Mouse (Mus musculus): ENCODE data around the gene Olfr1388. TPM values are rescaled to one million over a fixed set of nuclear protein-coding genes. Genes with fewer than 3 reads are reported as not detected.
"Not testable (repeated sequence)": the region's sequence is repeated elsewhere in the genome, so short reads cannot be mapped to it uniquely, and the experiment has no call there.

The Olfr1388 gene
- polyA plus RNA-seq (2015; fragmentation: Nextera tagmentation; extraction: Ambion mirVana): 0.05 and 0.13 TPM in 2 replicates

DNA sequence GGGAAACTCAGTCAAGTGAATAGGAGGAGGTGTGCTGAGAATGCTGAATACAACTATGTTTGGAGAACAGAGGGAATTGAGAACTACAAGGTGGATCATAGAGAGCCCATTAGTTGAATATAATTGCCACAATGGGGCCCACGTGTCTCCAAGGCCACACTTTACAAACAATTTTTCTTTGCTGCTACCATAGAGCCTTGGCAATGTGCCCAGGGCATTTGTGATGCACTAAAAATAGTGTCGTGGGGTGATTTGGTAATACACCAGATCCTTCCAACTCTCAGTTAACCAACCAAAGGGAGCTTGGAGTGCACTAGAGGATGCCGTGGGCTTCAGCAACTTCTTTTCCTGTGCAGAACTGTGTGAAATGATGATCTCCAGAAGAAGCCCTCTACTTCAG, at the start of gene Olfr1388:
Gene Olfr1388, plus strand, starts transcription at position 214 of the 400 bp plus-strand sequence.
- Histone ChIP-seq H3K4me2 (replicated peaks) (no peak within 1 kb of the TSS), H3K9me3 (no peaks in the 10 kb centered on the region), H3K4me1 (no peaks in the 10 kb centered on the region), H3K27me3 (no peaks in the 10 kb centered on the region), H3K4me3 (no peak within 1 kb of the TSS), H3K36me3 (no peaks in the 10 kb centered on the region), H3K9ac (replicated peaks) (no peak within 1 kb of the TSS), H3K27ac (replicated peaks) (no peak within 1 kb of the TSS)
- no peak for ATAC-seq (replicated peaks)
- 49% methylated on average over 3 of the region's 3 CpGs for WGBS

DNA sequence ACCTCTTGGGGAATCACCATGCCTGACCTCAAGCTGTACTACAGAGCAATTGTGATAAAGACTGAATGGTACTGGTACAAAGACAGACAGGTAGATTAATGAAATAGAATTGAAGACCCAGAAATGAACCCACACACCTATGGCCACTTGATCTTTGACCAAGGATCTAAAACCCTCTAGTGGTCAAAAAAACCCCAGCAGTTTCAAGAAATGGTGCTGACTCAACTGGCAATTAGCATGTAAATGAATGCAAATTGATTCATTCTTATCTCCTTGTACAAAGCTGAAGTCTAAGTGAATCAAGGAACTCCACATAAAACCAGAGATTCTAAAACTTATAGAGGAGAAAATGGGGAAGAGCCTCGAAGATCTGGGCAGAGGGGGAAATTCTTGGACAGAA, 43.7 kb upstream of the Olfr1388 start:
- H3K9me3 ChIP-seq; H3K36me3 ChIP-seq; H3K4me1 ChIP-seq; H3K9ac ChIP-seq (replicated peaks); H3K4me2 ChIP-seq (replicated peaks); H3K27ac ChIP-seq (replicated peaks); H3K27me3 ChIP-seq; H3K4me3 ChIP-seq; ATAC-seq (replicated peaks): not testable (repeated sequence)
- 67% methylated on average over 1 of the region's 1 CpGs for WGBS

DNA sequence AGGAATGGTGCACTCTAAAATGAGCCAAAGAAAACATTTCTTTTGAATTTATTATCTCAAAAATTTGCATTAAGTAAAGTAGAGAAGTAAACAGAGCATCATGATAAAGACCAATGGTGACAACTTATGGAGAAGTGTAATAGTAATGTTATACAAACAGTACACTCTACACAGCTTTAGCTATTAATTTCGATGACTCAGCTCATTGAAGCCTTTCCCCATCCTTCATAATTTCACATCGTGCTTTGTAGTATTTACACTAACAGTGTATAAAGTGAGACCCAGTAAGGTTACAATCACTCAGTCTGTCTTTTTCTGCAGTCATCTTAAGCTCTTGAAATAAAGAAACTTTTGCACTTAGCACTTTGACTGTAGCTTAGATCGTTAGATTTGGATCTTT, 29.6 kb upstream of the Olfr1388 start:
- ATAC-seq (replicated peaks): no peak
- Histone ChIP-seq H3K4me2 (replicated peaks) (no peak overlapping the region), H3K27me3 (no peaks in the 10 kb centered on the region), H3K4me3 (no peak overlapping the region), H3K9ac (replicated peaks) (no peak overlapping the region), H3K4me1 (no peaks in the 10 kb centered on the region), H3K9me3 (no peaks in the 10 kb centered on the region), H3K27ac (replicated peaks) (no peak overlapping the region), H3K36me3 (no peaks in the 10 kb centered on the region)
- 74% methylated on average over 3 of the region's 3 CpGs for WGBS

DNA sequence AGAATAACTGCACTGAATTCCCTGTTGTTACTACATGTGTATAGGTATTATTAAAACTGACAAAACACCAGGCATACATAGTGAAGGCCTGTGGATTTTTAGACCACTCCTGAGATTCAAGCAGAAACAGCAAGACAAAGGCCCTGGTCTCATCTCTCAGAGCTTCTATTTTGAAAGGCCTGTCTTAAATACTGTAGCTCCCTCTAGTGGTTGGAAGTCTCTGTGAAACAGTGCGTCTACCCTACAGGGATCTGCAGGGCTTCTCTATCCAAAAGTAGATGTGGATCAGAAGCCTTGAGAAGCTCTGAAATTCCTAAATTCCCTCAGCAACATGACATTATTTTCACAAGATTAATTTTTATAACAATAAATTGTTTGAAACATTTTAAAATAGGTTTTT, 25.9 kb upstream of the Olfr1388 start:
- no peak overlapping the region for H3K27ac ChIP-seq (replicated peaks)
- H3K9me3 ChIP-seq: no peaks in the 10 kb centered on the region
- no peak overlapping the region for H3K4me3 ChIP-seq
- no peak for ATAC-seq (replicated peaks)
- no peak overlapping the region for H3K4me2 ChIP-seq (replicated peaks)
- no peak overlapping the region for H3K9ac ChIP-seq (replicated peaks)
- WGBS: 34% methylated on average over 1 of the region's 1 CpGs
- no peaks in the 10 kb centered on the region for H3K27me3 ChIP-seq
- H3K36me3 ChIP-seq: no peaks in the 10 kb centered on the region
- H3K4me1 ChIP-seq: no peaks in the 10 kb centered on the region

DNA sequence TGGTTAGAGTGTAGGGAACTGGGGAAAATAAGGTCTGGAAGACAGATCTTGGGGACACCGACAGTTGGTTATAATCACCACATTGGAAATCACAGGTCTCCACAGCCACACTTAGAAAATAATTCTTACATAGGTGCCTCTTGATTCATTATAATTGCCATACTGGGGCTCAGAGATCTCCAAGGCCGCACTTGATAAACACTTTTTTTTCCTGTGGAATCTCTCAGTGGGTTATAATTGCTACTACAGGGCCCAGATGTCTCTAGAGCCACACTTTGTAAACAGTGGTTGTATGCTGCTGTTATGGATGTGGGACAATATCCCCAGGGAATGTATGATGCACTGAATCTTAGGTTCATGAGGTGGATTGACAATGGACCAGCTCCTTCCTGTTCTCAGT, 13.7 kb upstream of the Olfr1388 start, which contains the start of gene Olfr1389:
Gene Olfr1389, plus strand, starts transcription at position 301 of the 400 bp plus-strand sequence.
- no peaks in the 10 kb centered on the region for H3K27me3 ChIP-seq
- H3K9ac ChIP-seq (replicated peaks): no peak within 1 kb of the TSS
- no peak for ATAC-seq (replicated peaks)
- H3K27ac ChIP-seq (replicated peaks): no peak within 1 kb of the TSS
- H3K4me1 ChIP-seq: no peaks in the 10 kb centered on the region
- H3K9me3 ChIP-seq: no peaks in the 10 kb centered on the region
- no peak within 1 kb of the TSS for H3K4me3 ChIP-seq
- no peak within 1 kb of the TSS for H3K4me2 ChIP-seq (replicated peaks)
- WGBS: 89% methylated on average over 2 of the region's 2 CpGs
- H3K36me3 ChIP-seq: no peaks in the 10 kb centered on the region

DNA sequence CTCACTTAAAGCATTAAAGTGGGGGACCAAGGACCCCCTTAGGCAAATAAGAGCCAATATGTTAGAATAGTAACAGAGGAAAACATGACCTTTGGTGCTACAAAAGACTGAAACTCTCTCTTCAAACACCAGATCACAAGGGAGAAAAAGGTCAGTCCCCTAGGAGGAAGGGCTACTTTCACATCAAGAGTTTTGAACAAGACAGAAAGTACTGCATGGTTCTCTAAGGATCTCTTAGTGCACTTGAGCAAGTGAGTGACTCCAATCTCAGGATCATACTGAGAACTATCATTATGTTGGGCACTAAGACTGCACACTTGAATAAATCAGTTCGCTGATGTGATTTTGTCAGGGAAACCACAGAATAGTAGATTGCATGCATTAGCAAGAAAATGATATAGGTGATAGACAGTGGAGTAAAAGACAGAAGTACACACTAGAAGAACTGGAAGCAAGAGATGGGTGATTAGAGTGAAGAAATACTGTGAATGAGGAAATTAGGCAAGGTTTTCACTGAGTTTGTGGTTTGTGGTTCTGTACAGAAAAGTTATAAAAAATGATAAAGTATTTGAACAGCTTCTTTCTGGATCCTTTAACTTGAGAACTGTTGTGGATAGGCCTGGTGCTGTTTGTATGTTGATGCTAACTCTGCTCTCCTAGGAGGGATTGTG, 11.0 kb upstream of the Olfr1388 start:
- Histone ChIP-seq H3K27me3 (no peaks in the 10 kb centered on the region), H3K36me3 (no peaks in the 10 kb centered on the region), H3K4me1 (no peaks in the 10 kb centered on the region), H3K4me3 (no peak overlapping the region), H3K27ac (replicated peaks) (no peak overlapping the region), H3K9ac (replicated peaks) (no peak overlapping the region), H3K4me2 (replicated peaks) (no peak overlapping the region), H3K9me3 (no peaks in the 10 kb centered on the region)
- no peak for ATAC-seq (replicated peaks)
- WGBS: 79% methylated on average over 1 of the region's 1 CpGs

DNA sequence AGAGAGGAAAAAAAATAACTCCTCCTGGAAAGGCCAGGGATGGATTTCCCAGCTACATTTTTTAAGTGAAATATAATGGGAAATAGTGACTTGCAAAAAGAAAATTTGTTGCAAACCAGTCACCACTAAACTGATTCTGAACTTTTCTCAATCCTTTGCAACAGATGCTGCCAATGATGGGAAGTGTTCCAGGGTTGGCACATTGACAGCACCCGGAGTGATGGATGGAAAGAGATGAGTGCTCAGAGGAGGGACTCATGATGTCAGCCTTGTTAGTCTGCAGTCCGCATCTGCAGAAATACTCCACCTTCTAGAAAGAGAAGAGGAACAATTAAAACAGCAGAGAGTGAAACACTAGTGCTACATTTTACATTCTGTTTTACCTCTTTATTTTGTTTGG, 6.8 kb upstream of the Olfr1388 start:
- no peaks in the 10 kb centered on the region for H3K4me1 ChIP-seq
- H3K4me2 ChIP-seq (replicated peaks): no peak overlapping the region
- 77% methylated on average over 2 of the region's 2 CpGs for WGBS
- H3K4me3 ChIP-seq: no peak overlapping the region
- no peak overlapping the region for H3K27ac ChIP-seq (replicated peaks)
- no peak overlapping the region for H3K9ac ChIP-seq (replicated peaks)
- no peaks in the 10 kb centered on the region for H3K9me3 ChIP-seq
- no peaks in the 10 kb centered on the region for H3K36me3 ChIP-seq
- no peak for ATAC-seq (replicated peaks)
- no peaks in the 10 kb centered on the region for H3K27me3 ChIP-seq

DNA sequence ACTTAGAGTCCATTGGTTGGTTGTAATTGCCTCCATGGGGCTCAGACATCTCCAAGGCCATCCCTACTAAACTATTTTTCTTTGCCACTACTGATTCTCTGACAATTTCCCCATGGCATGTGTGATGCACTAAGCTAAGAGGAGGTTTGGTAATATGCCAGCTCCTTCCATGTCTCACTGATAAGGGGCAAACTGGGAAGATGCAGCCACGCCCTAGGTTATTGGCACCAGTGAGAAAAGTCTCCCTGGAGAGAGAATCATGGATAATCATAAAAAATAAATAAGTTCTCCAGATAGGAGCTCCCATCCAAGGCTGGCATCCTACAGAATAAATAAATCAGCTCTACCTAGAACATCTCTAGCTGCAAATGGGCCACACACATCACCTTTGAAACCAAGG, 18.6 kb downstream of the Olfr1388 start, which contains the start of gene Olfr1387:
Gene Olfr1387, plus strand, starts transcription at position 301 of the 400 bp plus-strand sequence.
- Histone ChIP-seq H3K36me3 (no peaks in the 10 kb centered on the region), H3K4me2 (replicated peaks) (no peak within 1 kb of the TSS), H3K27me3 (no peaks in the 10 kb centered on the region), H3K4me3 (no peak within 1 kb of the TSS), H3K4me1 (no peaks in the 10 kb centered on the region), H3K9ac (replicated peaks) (no peak within 1 kb of the TSS), H3K9me3 (no peaks in the 10 kb centered on the region), H3K27ac (replicated peaks) (no peak within 1 kb of the TSS)
- ATAC-seq (replicated peaks): no peak
- WGBS: 85% methylated on average over 1 of the region's 1 CpGs

DNA sequence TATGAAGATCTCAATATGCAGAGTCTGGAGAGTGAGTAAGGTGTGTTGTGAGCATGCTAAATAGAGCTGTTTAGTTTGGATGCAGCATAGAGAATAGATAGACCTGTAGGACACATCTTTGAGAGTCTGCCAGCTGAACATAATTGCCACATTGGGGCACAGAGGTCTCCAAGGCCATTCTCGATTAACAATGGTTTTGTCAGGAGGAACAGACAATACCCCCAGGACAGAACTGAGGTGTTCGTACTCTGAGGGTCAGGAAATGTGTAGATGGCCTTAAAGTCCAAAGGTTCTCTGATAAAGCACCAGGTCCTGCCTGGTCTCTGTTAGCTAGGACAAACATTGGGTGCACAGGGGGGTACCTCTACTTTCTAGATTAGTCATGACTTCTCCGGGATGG, 28.3 kb downstream of the Olfr1388 start, which contains the start of gene Olfr1386:
Gene Olfr1386, plus strand, starts transcription at position 301 of the 400 bp plus-strand sequence.
- not testable (repeated sequence) for H3K4me3 ChIP-seq; H3K4me1 ChIP-seq; H3K9me3 ChIP-seq; H3K27ac ChIP-seq (replicated peaks); H3K4me2 ChIP-seq (replicated peaks); H3K27me3 ChIP-seq; H3K36me3 ChIP-seq; H3K9ac ChIP-seq (replicated peaks); ATAC-seq (replicated peaks)
- 84% methylated on average over 3 of the region's 3 CpGs for WGBS

DNA sequence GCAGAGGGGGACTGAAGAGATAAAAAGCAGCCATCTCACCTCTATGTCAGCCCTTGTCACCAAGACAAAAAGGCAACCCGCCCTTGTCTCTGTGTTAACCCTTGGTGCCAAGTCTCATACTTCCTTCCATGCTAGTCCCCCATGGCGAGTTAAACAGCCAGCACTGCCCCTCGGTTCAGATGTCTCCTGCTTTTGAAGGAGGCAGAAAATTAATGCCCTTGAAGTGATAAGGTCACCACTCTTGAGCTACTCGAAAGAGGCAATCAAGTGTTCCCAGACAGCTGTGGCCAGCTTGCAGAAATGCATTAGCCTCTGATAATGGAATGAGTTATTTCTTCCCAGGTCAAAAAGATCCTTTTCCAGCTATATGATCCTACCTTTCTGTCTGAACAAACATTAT, 49.5 kb downstream of the Olfr1388 start:
- Histone ChIP-seq H3K4me1 (no peaks in the 10 kb centered on the region), H3K27me3 (no peaks in the 10 kb centered on the region), H3K36me3 (no peaks in the 10 kb centered on the region), H3K9ac (replicated peaks) (no peak overlapping the region), H3K4me3 (no peak overlapping the region), H3K4me2 (replicated peaks) (no peak overlapping the region), H3K9me3 (no peaks in the 10 kb centered on the region), H3K27ac (replicated peaks) (no peak overlapping the region)
- ATAC-seq (replicated peaks): no peak
- 77% methylated on average over 4 of the region's 4 CpGs for whole genome bisulfite sequencing

DNA sequence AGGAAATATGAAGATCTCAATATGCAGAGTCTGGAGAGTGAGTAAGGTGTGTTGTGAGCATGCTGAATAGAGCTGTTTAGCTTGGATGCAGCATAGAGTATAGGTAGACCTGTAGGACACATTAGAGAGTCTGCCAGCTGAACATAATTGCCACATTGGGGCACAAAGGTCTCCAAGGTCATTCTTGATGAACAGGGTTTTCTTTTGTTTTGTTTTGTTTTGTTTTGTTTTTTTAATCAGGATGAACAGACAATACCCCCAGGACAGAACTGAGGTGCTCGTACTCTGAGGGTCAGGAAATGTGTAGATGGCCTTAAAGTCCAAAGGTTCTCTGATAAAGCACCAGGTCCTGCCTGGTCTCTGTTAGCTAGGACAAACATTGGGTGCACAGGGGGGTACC, 52.3 kb downstream of the Olfr1388 start, which contains the start of gene Olfr1385:
Gene Olfr1385, plus strand, starts transcription at position 301 of the 400 bp plus-strand sequence.
- not testable (repeated sequence) for ATAC-seq (replicated peaks); H3K4me1 ChIP-seq; H3K36me3 ChIP-seq; H3K9me3 ChIP-seq; H3K9ac ChIP-seq (replicated peaks); H3K27me3 ChIP-seq; H3K4me2 ChIP-seq (replicated peaks); H3K27ac ChIP-seq (replicated peaks); H3K4me3 ChIP-seq
- WGBS: 74% methylated on average over 1 of the region's 1 CpGs

Measured in forebrain, embryonic 15.5 days (tissue).